In the genomic region with DNA sequence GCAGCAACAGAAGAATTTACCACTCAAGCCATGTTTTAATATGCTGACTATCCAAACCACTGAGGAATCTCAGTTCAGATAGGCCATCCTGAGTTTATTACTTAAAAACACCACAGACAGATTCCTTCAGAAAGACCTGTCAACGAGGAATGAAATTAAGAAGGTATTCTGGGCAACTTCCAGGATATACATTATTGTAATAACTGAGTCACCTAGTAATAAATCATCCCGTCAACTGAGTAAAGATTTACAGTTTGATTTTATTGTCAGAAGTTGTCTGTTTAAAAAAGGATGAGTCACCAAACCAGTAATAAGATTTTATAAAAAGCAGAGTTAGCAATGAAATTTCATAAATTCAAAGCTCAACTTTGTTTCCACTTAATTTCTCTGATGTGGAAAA, we compare ENCODE assay signal across 17 mouse cellular contexts. TPM values are rescaled to one million over a fixed set of nuclear protein-coding genes. Genes with fewer than 3 reads are reported as not detected.
A peak's percentile ranks its signal among the peaks of the same experiment; 100 is the strongest.
DNase-seq lines count a peak whose midpoint lies in the region; ATAC-seq and TF ChIP-seq lines count a peak whose summit lies in the region.
"Had no signal": no experiment of that assay in that cellular context is flagged by ENCODE, and none has a peak within 500 bp of the region (broad histone marks: within the 10 kb centered on the region; RNA-seq: fewer than 3 reads in every experiment).

No protein-coding gene starts in this region.

- intact Hi-C loops in gastrocnemius, postnatal 14 days (cut with DNase I; ENCODE audit: low total_unique reads), result no loop called here

- ATAC-seq in hindbrain, embryonic 16.5 days, result no peak
- ATAC-seq in lung, embryonic 15.5 days (ENCODE audit: borderline replicate concordance, extremely low read depth, low FRiP score, low TSS enrichment), result no peak
- ATAC-seq in lung, postnatal 0 days, result no peak
- ATAC-seq: intestine, embryonic 16.5 days had no signal

- TF ChIP-seq CTCF in lung, postnatal 0 days (IDR thresholded peaks at IDR 0.05), result no peak

- H3K9me3 ChIP-seq in hindbrain, embryonic 10.5 days, result no peaks in the 10 kb centered on the region
- H3K9me3 ChIP-seq in hindbrain, embryonic 16.5 days (ENCODE audit: control insufficient read depth, low read length), result no peaks in the 10 kb centered on the region
- H3K9me3 ChIP-seq in lung, embryonic 15.5 days, result no peaks in the 10 kb centered on the region
- H3K9me3 ChIP-seq in lung, postnatal 0 days (ENCODE audit: low read length), result no peaks in the 10 kb centered on the region

- no peak overlapping the region for H3K9ac ChIP-seq in hindbrain, embryonic 16.5 days (ENCODE audit: low read depth, low read length)
- no peak overlapping the region for H3K9ac ChIP-seq in lung, embryonic 15.5 days
- no peak overlapping the region for H3K9ac ChIP-seq in lung, postnatal 0 days (replicated peaks; ENCODE audit: low read depth)

- no peak for DNase-seq in hindbrain, embryonic 10.5 days (ENCODE audit: low spot score)
- DNase-seq in lung, postnatal 0 days (ENCODE audit: low spot score), result no peak
- peak; percentile 37 for DNase-seq in 416B (ENCODE audit: low read depth)
- DNase-seq in spleen, adult 12 weeks (ENCODE audit: low spot score), result no peak
- no peak for DNase-seq in gastrocnemius, postnatal 14 days
- DNase-seq: adrenal gland, postnatal 25 days; cerebellum, adult 18-20 months; cerebellum, postnatal 36 days; gastrocnemius, postnatal 10 days; heart, adult 2 months; retina, postnatal 1 day; right cerebral cortex, postnatal 4 days had no signal

- no peak for TF ChIP-seq EP300 in lung, postnatal 0 days (IDR thresholded peaks at IDR 0.05)

- H3K36me3 ChIP-seq in hindbrain, embryonic 10.5 days, result peaks cover 9% of the 10 kb centered on the region
- no peaks in the 10 kb centered on the region for H3K36me3 ChIP-seq in hindbrain, embryonic 16.5 days (ENCODE audit: control insufficient read depth, insufficient read depth, low read length)
- H3K36me3 ChIP-seq in lung, embryonic 15.5 days, result no peaks in the 10 kb centered on the region
- H3K36me3 ChIP-seq in lung, postnatal 0 days (ENCODE audit: insufficient read depth, low read length), result no peaks in the 10 kb centered on the region
- no peaks in the 10 kb centered on the region for H3K36me3 ChIP-seq in macrophage (ENCODE audit: inconsistent target)

- H3K4me2 ChIP-seq in hindbrain, embryonic 16.5 days (ENCODE audit: low read length), result no peak overlapping the region
- H3K4me2 ChIP-seq in lung, embryonic 15.5 days, result peak overlapping the region; percentile 14; the same call in 1 of the 2 replicates
- H3K4me2 ChIP-seq in lung, postnatal 0 days (replicated peaks; ENCODE audit: low read depth, low read length), result no peak overlapping the region

- H3K4me3 ChIP-seq in hindbrain, embryonic 10.5 days, result 0 out of 2 replicates have a peak overlapping the region, but pooled peaks have one; percentile 96
- H3K4me3 ChIP-seq in hindbrain, embryonic 16.5 days (ENCODE audit: low read length), result no peak overlapping the region
- H3K4me3 ChIP-seq in lung, embryonic 15.5 days, result no peak overlapping the region
- H3K4me3 ChIP-seq in lung, postnatal 0 days (ENCODE audit: low read depth, low read length), result no peak overlapping the region
- H3K4me3 ChIP-seq in macrophage (ENCODE audit: inconsistent target), result no peak overlapping the region
- H3K4me3 ChIP-seq: heart, adult 2 months had no signal

- 88% methylated on average over 2 of the region's 2 CpGs for WGBS in hindbrain, embryonic 10.5 days
- 79% methylated on average over 2 of the region's 2 CpGs for WGBS in hindbrain, embryonic 16.5 days
- WGBS in lung, embryonic 15.5 days, result 57% methylated on average over 2 of the region's 2 CpGs
- WGBS in lung, postnatal 0 days, result 63% methylated on average over 2 of the region's 2 CpGs
- 64% methylated on average over 2 of the region's 2 CpGs for WGBS in macrophage (ENCODE audit: missing documents)

- no peaks in the 10 kb centered on the region for H3K27me3 ChIP-seq in hindbrain, embryonic 10.5 days (ENCODE audit: insufficient read depth, poor library complexity, severe bottlenecking)
- no peaks in the 10 kb centered on the region for H3K27me3 ChIP-seq in hindbrain, embryonic 16.5 days (replicated peaks; ENCODE audit: control insufficient read depth, insufficient read depth, low read length)
- no peaks in the 10 kb centered on the region for H3K27me3 ChIP-seq in lung, embryonic 15.5 days
- no peaks in the 10 kb centered on the region for H3K27me3 ChIP-seq in lung, postnatal 0 days (replicated peaks; ENCODE audit: insufficient read depth, low read length)

- peaks cover 90% of the 10 kb centered on the region for H3K79me2 ChIP-seq in macrophage (ENCODE audit: inconsistent target)

- peaks cover 26% of the 10 kb centered on the region for H3K4me1 ChIP-seq in hindbrain, embryonic 10.5 days (replicated peaks)
- peaks cover 20% of the 10 kb centered on the region for H3K4me1 ChIP-seq in hindbrain, embryonic 16.5 days (ENCODE audit: control insufficient read depth, insufficient read depth, low read depth, low read length)
- H3K4me1 ChIP-seq in lung, embryonic 15.5 days, result peaks cover 18% of the 10 kb centered on the region
- H3K4me1 ChIP-seq in lung, postnatal 0 days (ENCODE audit: insufficient read depth, low read depth, low read length), result no peaks in the 10 kb centered on the region; the same call in 1 of the 2 replicates

- no peak overlapping the region for H3K27ac ChIP-seq in hindbrain, embryonic 10.5 days
- H3K27ac ChIP-seq in hindbrain, embryonic 16.5 days (ENCODE audit: low read depth, low read length), result no peak overlapping the region
- H3K27ac ChIP-seq in lung, embryonic 15.5 days, result no peak overlapping the region
- no peak overlapping the region for H3K27ac ChIP-seq in lung, postnatal 0 days (ENCODE audit: low read length)
- peak overlapping the region; percentile 75 for H3K27ac ChIP-seq in macrophage
- H3K27ac ChIP-seq: heart, adult 2 months; stomach, postnatal 0 days had no signal

RNA-seq across cellular contexts. Expression of gene Ap5m1, which starts 2.1 kb away (rescaled TPM):
- polyA plus RNA-seq in hindbrain, embryonic 10.5 days (2016; fragmentation: Nextera tagmentation; extraction: Ambion mirVana), result 27.8 and 30.0 TPM in 2 replicates
- 19.7 and 20.2 TPM in 2 replicates for polyA plus RNA-seq in hindbrain, embryonic 16.5 days (2015; fragmentation: Nextera tagmentation; extraction: Ambion mirVana)
- polyA plus RNA-seq in lung, embryonic 15.5 days (2015; fragmentation: Nextera tagmentation; extraction: Ambion mirVana), result 20.9 and 24.1 TPM in 2 replicates
- 17.9 and 18.1 TPM in 2 replicates for polyA plus RNA-seq in lung, postnatal 0 days (2015; fragmentation: Nextera tagmentation; extraction: Ambion mirVana)
- total RNA-seq in macrophage (2018; cell fraction: chromatin; rRNA removed), result 10 to 100 TPM in 25 of 26 experiments, 1 to 10 TPM in 1; 8.5 to 60.7 (median 29.5) TPM
- 10 to 100 TPM in 24 of 26 experiments, 1 to 10 TPM in 2; 8.3 to 19.5 (median 13.7) TPM for total RNA-seq in macrophage (2018; cell fraction: cytosol; rRNA removed)
- 10 to 100 TPM; 14.9 to 71.5 (median 21.8) TPM for total RNA-seq in macrophage (2018; cell fraction: nucleus; rRNA removed)
- polyA plus RNA-seq in macrophage (2018), result 8.6 to 16.8 TPM (median 13.0 TPM) in 3 replicates
- total RNA-seq in gastrocnemius, postnatal 14 days (2021), result 1 to 10 TPM; 8.3 to 8.5 TPM

RNA-seq across cellular contexts. Expression of gene Exoc5, which starts 2.6 kb away (rescaled TPM):
- polyA plus RNA-seq in hindbrain, embryonic 10.5 days (2016; fragmentation: Nextera tagmentation; extraction: Ambion mirVana), result 59.9 and 63.8 TPM in 2 replicates
- 54.6 and 61.4 TPM in 2 replicates for polyA plus RNA-seq in hindbrain, embryonic 16.5 days (2015; fragmentation: Nextera tagmentation; extraction: Ambion mirVana)
- 45.6 and 46.1 TPM in 2 replicates for polyA plus RNA-seq in lung, embryonic 15.5 days (2015; fragmentation: Nextera tagmentation; extraction: Ambion mirVana)
- polyA plus RNA-seq in lung, postnatal 0 days (2015; fragmentation: Nextera tagmentation; extraction: Ambion mirVana), result 26.7 and 28.6 TPM in 2 replicates
- 100 to 1,000 TPM; 109 to 276 (median 167) TPM for total RNA-seq in macrophage (2018; cell fraction: chromatin; rRNA removed)
- 10 to 100 TPM; 43.9 to 64.3 (median 53.4) TPM for total RNA-seq in macrophage (2018; cell fraction: cytosol; rRNA removed)
- 100 to 1,000 TPM in 16 of 26 experiments, 10 to 100 TPM in 10; 67.3 to 166 (median 105) TPM for total RNA-seq in macrophage (2018; cell fraction: nucleus; rRNA removed)
- 36.6 to 45.3 TPM (median 41.0 TPM) in 3 replicates for polyA plus RNA-seq in macrophage (2018)
- total RNA-seq in gastrocnemius, postnatal 14 days (2021), result 10 to 100 TPM; 16.2 to 20.6 TPM
